Mouse (Mus musculus) fibroblast of lung, adult 2 months (primary cell): Measurements from ENCODE around the gene Spock1.
"Not testable (repeated sequence)": the region's sequence is repeated elsewhere in the genome, so short reads cannot be mapped to it uniquely, and the experiment has no call there.

Experiments used
- DNase-seq: peaks from one replicate; pipeline ENCODE4 v3.0.0-alpha.2; 2011; ENCODE audit warnings: low read depth

Gene Spock1

DNA sequence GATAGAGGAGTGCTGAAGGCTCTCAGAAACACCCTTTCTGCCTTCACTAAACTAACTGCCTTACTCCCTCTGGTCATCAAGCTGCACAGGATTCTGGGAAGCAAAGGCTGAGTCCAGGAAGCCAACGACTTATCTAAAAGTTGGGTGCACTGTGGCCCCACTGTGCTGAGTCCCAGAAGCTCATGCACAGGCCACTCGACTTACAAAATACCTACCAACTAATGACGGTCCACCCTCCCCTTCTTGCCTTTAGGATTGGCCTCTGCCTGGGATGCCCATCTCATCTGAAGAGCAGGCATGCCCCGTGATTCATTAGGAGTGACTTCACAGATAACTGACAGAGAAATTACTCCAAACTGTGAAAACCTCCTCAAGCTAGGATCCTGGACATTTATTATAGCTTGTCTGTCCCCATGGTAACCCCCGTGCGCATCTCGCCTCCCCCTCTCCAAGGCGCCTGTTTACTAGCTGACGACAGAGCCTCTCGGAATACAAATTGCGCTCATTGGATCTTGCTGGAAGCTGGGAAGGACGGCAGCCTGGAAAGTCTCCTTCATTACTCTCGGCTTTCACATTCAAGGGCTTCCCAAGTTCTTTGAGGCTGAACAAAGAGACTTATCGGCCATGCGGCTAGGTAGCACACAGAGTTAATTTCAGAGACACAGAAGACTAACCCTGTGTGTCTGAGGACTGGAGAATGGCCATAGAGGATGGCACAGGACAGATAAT is 312.9 kb downstream of the Spock1 start:
- DNase-seq, result no peak

DNA sequence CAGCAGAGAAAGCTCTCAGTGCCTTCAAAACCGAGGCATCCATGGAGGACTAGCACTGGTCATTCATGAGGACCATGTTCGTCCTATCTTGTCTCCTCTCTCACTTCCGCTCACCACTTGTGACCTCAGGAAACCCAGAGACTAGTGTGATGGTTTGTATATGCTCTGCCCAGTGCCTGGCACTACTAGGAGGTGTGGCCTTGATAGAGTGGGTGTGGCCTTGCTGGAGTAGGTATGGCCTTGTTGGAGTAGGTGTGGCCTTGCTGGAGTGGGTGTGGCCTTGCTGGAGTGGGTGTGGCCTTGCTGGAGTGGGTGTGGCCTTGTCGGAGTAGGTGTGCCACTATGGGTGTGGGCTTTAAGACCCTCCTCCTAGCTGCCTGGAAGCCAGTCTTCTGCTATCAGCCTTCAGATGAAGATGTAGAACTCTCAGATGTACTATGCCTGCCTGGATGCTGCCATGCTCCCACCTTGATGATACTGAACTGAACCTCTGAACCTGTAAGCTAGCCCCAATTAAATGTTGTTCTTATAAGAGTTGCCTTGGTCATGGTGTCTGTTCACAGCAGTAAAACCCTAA is 318.7 kb downstream of the Spock1 start:
- not testable (repeated sequence) for DNase-seq

DNA sequence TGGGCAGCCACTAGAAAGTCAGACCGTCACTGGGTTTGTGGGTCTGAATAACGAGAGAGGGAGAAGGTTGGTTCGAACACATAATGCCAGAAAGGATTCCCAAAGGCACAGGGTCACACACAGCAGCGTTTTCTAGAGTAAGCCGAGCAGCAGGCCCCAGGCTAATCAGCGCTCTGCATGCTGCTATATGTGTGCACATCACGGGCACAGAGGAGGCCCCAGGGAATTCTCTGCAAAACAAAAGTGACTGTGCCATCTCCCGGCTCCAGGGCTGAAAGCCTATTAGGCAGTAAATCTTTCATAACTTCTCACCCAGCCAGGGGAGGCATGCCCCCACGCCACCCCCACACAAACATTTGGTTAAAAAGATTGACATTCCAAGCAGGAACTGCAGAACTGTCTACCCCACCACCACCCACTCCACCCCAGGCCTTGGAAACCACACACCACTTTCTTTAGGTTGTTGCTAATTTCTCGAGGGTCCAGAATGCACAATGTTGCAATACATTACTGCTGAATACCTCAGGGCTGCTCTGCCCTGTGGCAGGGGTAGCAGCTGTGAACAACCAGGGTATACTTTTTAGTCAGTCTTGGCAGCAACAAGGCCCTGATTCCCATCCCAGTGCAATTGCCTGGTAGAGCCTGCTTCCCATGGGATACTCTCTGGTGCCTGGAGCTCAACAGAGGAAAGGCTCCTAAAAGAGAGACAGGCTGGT is 319.4 kb downstream of the Spock1 start:
- DNase-seq, result no peak

DNA sequence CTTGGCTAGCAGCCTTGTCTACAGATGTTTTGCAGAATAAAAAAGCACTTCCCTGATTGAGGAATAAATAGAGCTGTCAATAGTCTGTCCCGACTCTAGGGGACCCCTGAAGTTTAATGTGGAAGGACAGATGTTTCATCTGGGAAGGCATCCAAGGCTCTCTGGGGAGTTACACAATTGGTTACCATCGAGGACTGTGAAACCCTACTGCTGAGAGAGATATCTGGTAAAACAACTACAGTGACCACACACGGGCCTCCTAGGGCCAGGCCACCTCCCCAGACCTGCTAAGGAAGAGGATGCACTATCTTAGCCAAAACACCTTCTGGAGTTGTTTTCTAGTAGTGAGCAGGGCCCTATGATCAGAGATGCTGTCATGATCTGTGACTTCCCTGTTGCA is 323.0 kb downstream of the Spock1 start:
- DNase-seq, result no peak

DNA sequence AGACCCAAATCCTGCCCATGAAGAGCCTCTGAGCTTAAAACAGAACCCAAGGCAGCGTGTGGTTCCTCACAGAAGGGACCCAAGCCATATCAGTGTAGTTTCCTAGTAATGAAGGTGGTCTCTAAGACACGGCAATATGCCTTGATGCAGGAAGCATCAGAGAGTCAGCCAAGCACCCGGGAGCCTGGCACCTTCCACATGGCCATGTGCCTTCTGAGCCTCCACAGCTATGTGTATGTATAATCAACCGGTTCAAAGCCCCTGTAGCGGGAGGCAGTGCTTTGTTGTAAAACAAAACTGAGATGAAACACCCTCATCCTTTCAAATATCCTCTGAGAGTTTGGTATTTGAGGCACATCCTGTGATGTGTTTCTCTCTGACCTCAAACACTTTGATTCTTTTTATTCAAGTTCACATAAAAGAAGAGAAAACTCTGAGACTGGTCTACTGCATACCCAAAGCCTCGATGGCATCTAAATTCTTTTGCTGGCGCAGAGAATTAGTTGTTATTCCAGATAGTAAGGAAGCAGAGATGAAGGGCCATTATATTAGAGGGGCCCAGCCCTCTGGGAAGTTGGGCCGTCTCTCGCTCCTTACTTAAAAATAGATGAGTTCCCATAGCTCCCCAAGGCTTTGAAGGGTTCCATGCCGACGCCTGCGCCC is 325.7 kb downstream of the Spock1 start:
- DNase-seq, result no peak

DNA sequence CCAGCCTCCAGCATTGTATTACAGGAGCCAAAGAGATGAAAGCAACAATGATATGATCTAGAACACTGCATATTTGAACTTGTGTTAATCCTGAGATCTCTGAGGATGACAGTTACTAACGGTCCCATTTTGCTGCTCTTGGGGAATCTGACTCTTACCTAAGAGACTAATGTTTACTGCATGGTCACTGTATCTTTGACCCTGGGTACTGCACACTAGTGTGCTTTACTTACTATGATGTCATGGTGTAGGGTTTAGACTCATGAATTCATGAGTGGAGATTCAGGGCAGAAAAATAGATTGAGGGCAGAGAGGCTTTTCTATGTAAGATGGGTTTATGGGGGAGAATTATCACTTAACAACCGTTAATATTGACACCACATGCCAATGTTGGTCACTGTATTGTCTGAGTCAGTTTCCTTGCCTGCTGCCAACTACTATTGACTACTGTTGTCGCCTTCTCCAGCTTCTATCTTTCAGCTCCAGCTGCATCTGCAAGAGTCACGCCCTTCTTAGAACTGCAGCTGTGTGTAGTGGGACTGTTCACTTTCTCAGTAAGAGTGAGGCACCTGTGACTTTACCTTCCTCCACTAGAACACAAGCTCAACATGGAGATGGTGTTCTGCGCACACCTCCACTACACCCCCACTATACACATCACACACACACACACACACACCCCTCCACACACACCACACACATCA is 330.4 kb downstream of the Spock1 start:
- no peak for DNase-seq

DNA sequence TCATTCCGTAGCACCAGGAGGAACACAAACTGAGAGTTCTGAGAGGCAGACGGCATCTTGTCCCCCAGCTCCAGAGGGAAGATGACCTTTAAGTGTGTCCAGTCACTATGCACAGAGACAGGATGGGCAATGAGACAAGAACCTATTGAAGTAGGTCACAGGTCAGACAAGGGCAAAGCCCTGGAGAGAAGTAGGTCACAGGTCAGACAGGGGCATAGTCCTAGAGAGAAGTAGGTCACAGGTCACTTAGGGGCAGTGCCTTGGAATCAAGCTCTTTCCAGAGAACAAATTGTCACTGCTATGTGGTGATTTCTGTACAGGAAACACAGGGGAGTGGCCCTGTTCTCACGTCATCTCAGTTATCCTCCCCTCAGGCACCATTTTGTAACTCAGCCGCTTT is 334.6 kb downstream of the Spock1 start:
- no peak for DNase-seq

DNA sequence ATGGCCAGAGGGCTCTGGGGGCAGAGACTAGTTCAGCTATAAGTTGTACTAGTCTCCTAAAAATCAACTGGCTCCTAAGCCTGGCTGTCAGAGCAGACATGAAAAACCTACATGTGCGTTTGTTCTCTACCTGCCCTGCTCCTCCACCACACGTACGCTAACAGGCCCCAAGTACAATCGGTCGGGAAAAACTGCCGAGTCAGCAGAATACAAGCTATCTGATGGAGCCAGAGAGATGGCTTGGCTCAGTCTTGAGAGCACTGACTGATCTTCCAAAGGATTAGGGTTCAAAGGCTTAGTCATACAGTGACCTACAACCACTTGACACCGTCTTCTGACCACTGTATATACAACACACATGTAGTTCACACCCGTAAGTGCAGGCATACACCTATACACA is 339.7 kb downstream of the Spock1 start:
- no peak for DNase-seq

DNA sequence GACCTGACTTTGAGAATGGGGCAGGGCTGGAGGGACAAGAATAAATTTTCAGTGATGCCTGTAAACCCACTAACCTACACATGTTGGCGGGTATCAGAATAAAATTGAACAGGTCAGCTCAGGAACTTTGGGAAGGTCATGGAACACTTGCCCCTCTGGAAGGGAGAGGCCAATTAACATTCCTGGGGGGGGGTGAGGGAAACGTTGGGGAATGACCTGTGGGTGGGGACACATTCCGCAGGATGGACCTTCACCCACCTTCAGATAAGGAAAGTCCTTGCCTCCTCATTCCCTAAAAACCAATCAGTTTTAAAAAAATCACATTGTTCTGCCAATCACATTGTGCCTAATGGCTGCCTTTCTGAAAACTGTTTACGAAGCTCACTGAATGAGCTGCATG is 352.9 kb downstream of the Spock1 start:
- DNase-seq, result no peak

DNA sequence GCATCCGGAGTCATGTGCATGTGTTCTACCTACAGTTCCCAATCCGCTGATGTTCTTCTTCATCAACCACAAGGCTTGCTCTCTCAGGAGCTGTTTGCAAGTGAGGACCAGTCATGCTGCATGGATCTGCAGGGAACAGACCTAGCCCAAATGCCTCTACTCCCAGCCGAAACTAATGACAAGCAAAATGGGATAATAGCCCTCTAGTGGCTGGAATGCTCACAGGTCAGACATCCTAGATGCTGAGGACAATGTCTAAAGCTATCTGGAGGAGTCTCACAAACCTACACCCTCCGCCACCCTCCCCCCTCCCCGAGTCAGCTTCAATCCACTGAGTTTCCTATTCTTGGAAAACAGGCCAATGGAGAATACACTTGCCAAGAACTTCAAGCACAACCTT is 358.4 kb downstream of the Spock1 start:
- no peak for DNase-seq

DNA sequence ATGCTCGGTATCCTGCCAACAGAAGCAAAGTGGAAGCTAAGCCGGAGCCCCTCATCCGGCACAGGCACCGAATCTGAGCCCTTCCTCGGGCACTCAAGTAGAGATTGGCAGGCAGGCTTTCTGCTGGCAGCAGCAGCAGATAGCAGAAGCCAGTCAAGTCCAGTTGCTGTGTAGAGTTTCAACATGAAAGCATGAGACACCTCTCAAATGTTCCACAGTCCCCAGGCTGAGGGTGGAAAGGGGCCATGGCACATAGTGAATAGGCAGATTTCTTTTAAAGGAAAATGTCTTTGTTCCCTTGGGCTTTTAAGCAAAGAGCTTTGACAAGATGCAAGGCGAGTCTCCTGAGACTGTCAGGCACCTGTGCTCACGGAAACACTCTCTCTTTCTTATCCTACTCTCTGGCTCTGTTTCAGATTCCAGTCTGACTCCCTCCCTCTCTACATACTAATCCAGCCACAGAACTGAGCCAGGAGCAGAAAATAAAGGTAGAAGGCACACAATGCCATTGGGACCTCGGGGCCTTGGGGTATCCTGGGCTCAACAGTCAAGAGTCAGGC is 371.1 kb downstream of the Spock1 start:
- DNase-seq, result no peak

DNA sequence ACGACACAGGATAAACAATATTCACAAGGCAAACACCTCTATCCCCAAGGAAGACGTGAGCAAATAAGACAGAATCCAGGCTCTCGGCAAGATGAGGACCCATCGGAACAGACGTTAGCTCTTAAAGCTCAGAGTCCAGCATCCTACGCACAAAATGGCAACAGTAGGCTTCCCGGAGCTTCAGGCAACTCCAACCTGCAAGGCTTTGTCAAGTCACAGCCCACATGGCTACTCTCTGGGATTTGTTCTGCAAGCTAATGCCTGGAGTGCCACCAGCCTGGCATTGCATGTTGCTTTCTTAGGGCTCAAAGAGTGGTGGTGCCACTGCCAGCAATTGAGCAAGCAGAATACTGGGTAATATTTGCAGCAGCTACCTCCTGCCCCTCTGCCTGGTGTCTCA is 373.8 kb downstream of the Spock1 start:
- no peak for DNase-seq

DNA sequence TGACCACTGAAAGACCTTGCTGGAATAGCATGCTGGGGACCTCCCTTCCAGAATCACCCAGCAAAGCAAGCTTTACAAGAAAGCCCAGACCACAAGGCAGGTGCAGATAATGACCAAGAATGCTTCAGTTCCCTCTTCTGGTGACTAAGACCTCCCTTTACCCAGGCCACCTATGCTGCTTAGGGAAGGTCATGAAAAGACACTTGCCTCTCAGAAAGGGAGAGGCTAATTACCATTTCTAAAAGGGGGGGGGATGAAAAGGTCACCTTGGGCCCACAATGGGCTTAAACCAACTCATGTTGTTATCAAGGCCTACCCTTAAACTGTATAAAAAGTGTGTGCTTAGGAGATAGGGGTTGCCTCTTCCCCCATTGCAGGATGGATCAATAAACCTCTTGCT is 382.2 kb downstream of the Spock1 start:
- DNase-seq, result no peak

DNA sequence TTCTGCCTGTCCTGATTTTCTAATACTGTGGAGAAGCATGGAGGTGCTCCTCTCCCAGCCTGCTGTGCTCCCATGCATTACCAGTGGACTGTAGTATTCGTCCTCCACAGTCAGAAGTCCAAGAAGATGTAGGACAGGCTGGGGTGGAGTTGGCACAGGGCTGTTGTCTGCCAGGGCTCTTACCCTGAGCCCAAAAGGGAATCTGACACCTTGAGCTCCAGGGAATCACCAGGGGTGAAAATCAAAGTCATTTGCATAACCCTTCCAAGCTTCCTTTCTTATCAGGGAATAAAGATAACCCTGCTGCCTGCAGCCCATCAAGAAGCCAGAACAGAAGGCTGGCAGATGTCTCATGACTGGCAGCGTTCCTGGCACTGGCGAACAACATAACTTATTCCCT is 383.6 kb downstream of the Spock1 start:
- DNase-seq, result no peak

DNA sequence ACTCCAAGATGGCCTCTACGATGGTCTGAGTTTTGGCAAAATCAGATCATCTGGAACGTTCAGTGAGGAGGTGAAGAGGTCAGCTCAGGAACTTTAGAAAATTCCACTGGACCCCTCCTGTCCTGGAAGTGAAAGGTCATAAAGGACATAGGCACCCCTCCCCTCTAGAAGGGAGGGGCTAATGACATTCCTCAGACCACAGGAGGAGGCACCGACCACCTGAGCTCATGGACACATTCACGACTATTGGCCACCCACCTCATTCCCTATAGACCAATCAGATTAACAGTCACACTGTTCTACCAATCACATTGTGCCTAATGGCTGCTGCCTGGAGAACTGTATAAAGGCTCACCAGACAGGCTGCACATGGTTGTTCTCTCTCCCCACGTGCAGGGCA is 384.8 kb downstream of the Spock1 start:
- DNase-seq, result no peak

DNA sequence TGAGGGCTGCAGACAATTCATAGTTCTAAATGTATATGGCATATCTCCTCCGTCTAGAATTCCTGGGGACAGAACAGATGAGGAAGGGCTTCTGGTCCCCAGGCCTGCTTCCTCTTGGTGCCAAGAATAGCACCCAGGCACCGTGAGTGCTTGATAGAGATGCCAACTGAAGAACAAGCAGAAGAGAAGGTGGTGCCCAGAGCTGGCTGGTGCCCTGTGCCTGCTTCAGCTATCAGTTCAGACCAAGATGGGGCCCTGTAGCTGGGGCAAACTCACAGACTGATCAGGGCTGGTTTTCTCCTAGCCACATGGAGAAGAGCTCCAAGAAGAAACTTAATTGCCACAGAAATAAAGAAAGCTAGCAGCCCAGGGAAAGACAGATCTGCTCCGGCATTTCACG is 385.8 kb downstream of the Spock1 start:
- DNase-seq, result no peak

DNA sequence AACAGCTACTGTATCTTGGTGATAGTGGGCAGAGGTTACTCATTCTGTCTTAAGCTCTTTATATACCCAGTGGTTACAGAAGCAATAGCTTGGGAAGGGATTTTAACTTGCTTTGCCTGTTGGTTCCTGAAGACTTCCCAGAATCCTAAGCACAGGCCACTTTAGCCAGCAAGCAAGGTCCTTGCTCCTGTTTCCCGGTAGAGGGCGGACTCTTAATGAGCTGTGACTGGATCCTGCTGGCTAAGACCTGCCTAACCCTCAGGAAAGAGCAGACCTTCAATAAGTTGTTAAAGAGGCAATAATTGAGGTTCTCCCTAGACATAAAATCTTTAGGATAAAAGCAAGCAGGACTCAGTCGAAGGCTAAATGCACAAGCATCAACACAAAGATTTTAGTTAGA is 387.0 kb downstream of the Spock1 start:
- no peak for DNase-seq

DNA sequence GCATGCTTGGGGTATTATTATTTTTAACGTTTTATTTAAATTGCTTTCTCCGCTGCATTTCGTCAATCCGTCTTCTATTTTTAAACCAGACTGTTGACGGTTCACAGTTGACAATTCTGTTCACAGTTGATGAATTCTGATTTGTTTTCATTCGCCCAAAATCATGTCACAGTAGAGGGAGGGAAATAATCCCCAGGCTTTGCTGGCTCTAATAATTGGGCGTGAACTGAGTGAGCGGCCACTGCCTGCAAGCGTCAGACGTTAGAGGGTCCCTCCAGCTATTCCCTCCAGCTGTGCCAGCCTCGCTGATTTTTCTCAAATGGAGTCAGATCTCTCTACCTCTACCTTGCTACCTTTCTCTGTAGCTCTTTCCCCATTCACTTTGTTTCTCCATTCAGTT is 388.3 kb downstream of the Spock1 start:
- no peak for DNase-seq

DNA sequence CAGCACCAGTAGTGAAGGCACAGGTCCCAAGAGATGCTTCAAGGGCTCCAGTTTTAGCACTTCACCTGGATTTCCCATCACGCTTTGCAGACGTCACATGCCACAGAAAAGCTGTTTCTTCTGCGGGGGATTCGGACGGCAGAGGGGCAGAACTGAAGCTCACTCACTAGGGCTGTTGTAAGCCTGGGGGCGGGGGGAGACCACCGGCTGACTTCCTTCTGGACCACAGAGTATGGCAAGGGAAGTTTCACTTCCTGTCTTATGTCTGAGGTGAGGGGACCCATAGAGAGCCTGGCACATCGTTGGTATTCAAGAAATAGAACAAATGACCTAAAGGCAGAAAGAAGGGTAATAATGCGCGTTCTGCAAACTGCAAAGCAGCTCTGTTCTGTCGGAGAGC is 392.4 kb downstream of the Spock1 start:
- no peak for DNase-seq

DNA sequence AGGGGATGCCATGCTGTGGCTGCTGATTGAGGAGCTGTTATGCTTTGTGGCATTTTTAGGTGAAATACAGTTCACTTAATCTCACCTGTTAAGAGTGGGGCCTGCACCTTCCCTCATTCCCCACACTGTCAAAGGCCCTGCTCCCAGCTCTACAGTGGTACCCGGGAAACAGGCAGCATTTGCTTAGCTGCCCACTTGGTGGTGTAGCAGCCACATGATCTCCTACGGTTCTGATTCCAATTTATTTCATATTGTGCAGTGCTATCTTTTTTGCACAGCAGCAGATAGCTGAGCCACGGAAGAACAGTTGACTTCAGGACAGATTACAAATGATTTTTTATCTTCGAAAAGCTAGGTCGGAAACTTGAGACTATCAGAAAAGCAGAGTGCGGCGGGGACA is 406.6 kb downstream of the Spock1 start:
- no peak for DNase-seq

DNA sequence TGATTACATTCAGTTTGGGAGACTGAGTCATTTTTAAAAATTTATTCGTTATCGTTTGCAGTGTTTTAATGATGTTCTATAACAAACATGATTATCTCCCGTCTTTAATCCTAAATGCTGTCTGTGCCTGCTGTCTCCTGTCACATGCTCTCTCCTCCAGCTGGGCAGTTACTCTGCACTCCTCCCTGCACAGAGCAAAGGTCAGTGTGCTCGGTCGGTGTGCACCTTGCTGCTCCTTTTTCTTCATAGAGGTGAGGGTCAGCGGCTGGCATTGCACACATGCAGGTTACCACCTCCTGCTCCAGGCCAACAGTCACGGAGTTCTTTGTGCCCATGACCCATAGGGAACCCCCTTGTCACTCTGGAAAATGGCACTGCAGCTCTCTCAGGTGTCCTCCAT is 411.4 kb downstream of the Spock1 start:
- no peak for DNase-seq

DNA sequence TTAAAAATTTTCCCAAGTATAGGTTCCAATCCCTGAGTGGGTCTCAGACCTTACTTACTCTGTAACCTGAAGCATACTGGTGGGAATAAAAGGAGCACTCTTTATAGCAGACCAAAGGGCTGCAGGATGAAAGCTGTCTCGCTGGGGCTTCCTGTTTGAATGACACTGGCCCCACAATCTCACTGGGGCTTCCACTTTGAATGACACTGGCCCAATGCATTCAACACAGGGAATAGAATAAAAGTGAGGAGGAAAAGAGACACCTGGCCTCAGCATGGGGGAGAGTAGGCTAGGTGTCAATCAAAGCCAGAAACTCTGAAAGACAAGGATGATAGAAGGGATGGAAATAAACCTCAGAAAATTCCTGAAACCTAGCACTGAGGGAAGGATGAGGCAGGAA is 413.3 kb downstream of the Spock1 start:
- no peak for DNase-seq
